Mouse (Mus musculus): ENCODE results near the gene Syde2. TPM values are rescaled to one million over a fixed set of nuclear protein-coding genes. Genes with fewer than 3 reads are reported as not detected.

The Syde2 gene
- total RNA-seq, 2 experiments from 2014 or later = 27.4 to 29.0 TPM

- DNase-seq = no peak
Observed at GRCm38 (mm10) chr3:146004347-146005051, 16.8 kb downstream of the Syde2 start.

DNA sequence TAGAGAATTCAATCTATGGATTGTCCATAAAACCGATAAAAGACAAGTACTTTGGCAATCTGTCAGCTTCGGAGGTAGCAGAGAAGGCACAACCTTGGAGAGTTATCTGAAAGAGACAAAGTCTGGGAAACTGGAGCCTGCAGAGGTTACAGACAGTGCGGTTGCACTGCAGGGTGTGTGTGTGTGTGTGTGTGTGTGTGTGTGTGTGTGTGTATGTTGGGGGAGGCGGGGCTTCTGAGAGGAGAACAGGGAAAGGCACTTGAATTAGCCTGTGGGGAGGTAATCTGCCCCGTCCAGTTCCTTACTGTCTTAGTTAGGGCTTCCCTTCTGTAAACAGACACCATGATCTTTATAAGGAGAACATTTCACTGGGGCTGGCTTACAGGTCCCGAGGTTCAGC is 20.2 kb downstream of the Syde2 start:
- intact Hi-C loops (cut with DNase I) = no loop called here
- DNase-seq = no peak

More at GRCm38 (mm10) chr3:146004347-146005051, 16.8 kb downstream of the Syde2 start:
- intact Hi-C loops (cut with DNase I) = no loop called here

- intact Hi-C loops (cut with DNase I) = no loop called here
Observed at GRCm38 (mm10) chr3:146009859-146010645, 22.4 kb downstream of the Syde2 start.

DNA sequence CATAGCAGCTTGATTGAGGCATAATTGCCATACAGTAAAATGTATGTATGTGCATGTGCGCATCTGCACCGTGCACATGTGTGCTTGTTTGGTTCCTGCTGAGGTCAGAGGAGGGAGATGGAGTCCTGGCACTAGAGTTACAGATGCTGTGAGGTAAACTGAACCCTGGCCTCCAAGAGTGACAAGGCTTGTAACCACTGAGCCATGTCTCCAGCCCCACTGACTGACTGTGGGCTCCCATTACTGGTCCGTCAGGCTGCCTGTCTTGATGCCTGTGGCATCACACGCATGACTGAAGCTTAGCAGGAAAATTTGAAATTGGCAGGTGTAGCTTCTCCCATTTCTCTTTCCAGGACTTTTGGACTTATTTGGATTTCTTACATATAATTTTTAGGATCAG is 23.1 kb downstream of the Syde2 start:
- intact Hi-C loops (cut with DNase I) = no loop called here
- DNase-seq = no peak

More at GRCm38 (mm10) chr3:146009859-146010645, 22.4 kb downstream of the Syde2 start:
- peak; percentile 43 to 58 for DNase-seq

DNA sequence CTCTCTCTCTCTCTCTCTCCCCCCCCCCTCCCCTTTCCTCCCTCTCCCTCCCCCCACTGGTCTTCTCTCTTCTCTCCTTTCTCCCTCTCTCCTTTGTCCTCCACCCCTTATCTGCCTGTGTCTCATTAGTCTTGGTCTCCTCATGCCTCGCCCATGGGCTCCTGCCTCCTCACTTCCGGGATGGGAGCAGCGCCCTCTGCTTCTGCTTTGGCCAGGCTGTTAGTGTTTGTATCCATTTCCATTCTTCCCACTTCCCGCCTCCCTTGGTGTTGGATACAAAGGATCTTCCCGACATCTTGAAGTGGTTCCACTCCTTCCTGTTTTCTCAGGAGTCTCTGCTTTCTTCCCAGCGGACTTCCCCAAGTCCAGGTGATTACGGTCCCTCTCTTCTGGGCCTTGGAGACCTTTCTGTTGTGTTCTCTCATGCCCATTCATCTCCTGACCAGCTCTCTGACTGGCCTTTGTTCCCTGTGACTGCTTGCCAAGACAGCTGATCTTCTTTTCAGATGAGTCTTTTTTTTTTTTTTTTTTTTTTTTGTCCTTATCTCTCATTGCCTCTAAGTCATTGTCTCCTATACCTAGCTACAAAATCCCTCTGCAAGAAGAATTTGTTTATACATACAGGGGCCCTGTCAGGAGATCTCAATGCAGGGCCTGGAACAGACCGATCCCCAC is 24.0 kb downstream of the Syde2 start:
- no peak for DNase-seq
- intact Hi-C loops (cut with DNase I) = no loop called here

GRCm38 (mm10) chr3:146013490-146013889 is 25.8 kb downstream of the Syde2 start:
- intact Hi-C loops (cut with DNase I) = no loop called here

GRCm38 (mm10) chr3:146014321-146014720 is 26.7 kb downstream of the Syde2 start:
- no peak for DNase-seq
- intact Hi-C loops (cut with DNase I) = no loop called here

More at GRCm38 (mm10) chr3:146013490-146013889, 25.8 kb downstream of the Syde2 start:
- DNase-seq = no peak

- intact Hi-C loops (cut with DNase I) = no loop called here
- no peak for DNase-seq
Observed at GRCm38 (mm10) chr3:146016979-146017378, 29.3 kb downstream of the Syde2 start.

DNA sequence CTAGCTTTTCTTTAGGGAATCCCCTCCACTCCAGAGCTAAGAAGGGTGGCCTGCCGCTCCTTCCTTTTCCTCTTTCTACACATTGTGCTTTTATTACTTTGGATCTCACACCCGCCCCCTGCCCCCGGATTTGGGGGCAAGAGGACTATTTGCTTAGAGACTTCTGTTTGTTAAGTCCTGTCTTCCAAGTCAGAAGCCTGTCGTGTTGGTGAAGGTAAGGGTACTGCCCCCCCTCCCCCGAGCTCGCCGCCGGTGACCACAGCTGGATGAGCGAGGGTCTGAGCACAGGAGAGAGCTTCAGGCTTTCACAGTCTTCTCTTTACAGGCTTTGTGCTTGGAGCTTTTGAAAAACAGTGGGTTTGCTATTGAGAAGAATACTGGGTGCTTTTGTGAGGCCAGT is 29.9 kb downstream of the Syde2 start:
- intact Hi-C loops (cut with DNase I) = no loop called here
- DNase-seq = no peak

GRCm38 (mm10) chr3:146022232-146022631 is 34.6 kb downstream of the Syde2 start:
- intact Hi-C loops (cut with DNase I) = no loop called here
- no peak for DNase-seq

DNA sequence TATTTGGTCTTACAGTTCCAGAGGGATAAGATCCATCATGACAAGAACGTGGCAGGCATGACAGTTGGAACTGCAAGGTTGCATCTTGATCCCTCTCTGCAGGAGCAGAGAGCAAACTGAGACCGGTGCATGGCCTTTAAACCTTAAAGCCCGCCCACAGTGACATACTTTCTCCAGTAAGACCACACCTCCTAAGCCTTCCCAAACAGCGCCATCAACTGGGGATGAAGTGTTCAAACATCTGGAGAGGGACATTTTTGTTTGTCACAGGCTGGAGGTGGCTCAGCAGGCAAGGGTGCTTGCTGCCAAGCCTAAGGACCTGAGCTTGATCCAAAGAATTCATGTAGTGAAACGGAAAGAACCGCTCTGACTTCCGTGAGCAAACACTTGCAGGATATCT is 37.1 kb downstream of the Syde2 start:
- intact Hi-C loops (cut with DNase I) = no loop called here
- peak in 1 of 2 experiments; percentile 37 for DNase-seq

GRCm38 (mm10) chr3:146025499-146025898 is 37.8 kb downstream of the Syde2 start:
- DNase-seq = no peak

GRCm38 (mm10) chr3:146027116-146027515 is 39.4 kb downstream of the Syde2 start:
- no peak for DNase-seq
- intact Hi-C loops (cut with DNase I) = no loop called here

More at GRCm38 (mm10) chr3:146025499-146025898, 37.8 kb downstream of the Syde2 start:
- intact Hi-C loops (cut with DNase I) = no loop called here

DNA sequence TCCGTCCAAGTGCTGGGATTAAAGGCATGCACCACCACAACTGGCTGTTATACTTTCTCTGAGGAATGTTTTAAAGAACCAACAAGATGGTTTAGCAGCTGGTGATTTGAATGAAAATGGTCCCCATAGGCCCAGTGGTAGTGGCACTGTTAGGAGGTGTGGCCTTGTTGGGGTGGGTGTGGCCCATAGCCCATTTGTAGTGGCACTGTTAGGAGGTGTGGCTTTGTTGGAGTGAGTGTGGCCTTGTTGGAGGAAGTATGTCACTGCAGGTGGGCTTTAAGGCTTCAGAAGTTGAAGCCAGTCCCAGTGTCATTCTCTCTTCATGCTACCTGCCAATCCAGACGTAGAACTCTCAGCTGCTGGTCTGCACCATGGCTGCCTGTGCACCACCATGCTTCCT is 40.7 kb downstream of the Syde2 start:
- DNase-seq = no peak
- intact Hi-C loops (cut with DNase I) = no loop called here

- DNase-seq = no peak
- intact Hi-C loops (cut with DNase I) = no loop called here
Observed at GRCm38 (mm10) chr3:146029234-146029633, 41.6 kb downstream of the Syde2 start.

DNA sequence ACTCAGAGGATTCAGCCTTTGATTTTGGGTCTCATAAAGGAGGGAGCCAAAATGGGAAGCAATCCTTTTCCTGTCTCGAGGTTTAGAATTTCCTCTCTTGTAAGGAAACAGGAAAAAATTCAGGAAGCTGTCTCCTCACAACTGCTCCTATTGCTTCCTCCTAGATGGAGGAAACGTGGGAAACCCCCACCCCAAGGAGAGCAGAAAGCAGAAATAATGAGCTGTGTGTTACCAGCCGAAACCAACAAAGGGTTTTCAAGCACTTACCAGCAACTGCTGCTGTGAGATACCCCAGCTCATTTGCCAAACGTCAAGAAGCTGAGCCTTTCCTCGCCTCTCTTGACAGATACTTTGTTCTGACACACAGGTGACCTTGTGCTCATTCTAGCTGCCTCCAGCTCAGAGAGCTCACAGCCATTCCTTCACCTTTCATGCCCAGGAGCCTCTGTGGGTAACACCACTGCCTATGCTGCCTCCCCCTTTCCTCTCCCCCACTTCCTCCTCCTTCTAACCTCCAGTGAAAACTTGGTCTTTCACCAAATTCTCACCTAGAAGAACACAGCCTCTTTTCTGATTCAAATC is 42.7 kb downstream of the Syde2 start:
- intact Hi-C loops (cut with DNase I) = no loop called here
- DNase-seq = no peak

DNA sequence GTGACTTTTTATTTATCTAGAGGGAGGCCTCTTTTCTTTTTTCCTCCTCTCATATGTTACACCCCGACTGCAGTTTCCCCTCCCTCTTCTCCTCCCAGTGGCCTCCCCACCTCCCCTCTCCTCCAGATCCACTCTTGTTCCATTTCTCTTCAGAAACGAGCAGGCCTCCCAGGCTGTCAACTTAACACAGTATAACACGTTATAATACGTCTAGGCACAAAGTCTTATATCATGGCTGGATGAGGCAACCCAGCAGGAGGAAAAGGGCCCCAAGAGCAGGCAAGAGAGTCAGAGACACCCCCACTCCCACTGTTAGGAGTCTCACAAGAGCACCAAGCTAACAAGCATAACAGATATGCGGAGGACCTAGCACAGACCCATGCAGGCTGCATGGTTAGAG is 45.3 kb downstream of the Syde2 start:
- DNase-seq = no peak

DNA sequence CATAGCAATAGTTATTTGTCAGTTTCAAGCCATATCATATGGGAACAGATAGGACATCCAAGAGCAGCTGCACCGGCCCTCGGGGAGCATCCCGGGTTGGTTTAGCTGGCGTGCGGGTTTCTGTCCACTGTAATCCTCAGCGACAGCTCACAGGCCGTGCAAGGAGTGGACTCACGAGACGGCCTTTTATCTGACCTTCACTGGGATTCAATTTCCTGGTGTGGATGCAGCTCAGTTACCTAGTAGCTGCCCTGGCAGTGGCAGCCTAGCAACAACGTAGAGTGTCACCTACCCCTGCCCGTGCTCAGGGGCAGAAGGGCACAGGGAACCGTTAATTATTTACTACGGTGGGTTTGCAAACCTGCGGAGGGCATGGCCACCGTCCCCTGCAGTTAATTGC is 50.2 kb downstream of the Syde2 start:
- intact Hi-C loops (cut with DNase I) = no loop called here

More for the DNA sequence above, 45.3 kb downstream of the Syde2 start:
- intact Hi-C loops (cut with DNase I) = no loop called here

DNA sequence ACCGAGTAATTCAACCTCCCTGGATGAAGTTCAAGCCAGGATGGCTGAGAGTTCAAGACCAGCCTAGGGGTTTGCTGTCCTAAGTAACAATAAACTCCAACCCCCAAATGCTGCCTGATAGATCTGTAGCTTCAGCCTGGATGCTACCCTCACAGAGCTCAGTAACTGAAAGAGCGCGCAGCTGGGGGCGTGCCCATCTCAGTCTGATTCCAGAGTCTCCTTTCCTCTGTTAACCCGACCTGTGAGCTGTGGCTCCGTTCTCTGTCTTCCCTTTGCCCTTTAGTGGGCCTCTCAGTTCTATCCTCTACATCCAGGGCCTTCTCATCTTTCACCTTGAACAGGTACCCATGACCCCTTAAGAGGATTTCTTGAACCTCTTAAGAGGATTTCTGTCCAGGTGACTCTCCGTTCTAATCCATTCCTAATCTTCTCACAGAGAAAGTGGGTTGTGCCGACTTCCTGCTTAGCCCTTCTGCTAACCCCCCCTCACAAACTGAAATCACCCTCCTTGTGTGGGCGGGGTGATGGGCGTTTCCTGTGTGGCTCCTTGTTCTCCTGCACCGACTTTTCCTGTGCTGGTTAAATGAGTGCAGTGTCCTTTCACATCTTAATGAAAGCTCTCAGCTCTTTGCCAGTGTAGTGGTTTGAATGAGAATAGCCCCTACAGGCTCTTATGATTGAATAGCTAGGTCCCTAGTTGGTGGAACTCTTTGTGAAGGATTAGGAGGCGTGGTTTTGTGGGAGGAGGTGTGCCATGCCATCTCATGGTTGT is 51.6 kb downstream of the Syde2 start:
- DNase-seq = no peak
- intact Hi-C loops (cut with DNase I) = no loop called here

More for the DNA sequence above, 50.2 kb downstream of the Syde2 start:
- no peak for DNase-seq

DNA sequence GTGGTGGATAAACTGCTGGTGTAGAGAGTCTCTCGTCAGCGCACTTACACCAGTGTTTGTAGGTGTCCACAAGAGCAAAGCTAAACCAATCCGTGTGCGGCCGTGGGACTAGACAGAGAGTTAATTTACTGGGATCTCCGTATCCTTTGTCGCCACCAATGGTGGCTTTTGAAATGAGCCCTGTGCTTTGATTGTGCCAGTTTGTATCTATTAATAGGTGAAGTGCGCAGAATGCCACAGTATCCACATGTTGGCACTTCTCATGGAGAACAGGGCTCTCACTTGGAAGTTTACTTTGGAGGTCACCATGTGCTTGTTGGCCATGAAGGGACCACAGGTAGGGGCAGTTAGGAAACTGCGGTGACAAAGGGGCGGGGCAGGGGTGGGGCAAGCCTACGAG is 53.7 kb downstream of the Syde2 start:
- peak; percentile 61 to 66 for DNase-seq
- intact Hi-C loops (cut with DNase I) = no loop called here
